Mouse (Mus musculus): ENCODE data around the gene Gm10577. TPM values are rescaled to one million over a fixed set of nuclear protein-coding genes. Genes with fewer than 3 reads are reported as not detected.

Gm10577 gene
- polyA plus RNA-seq, 1 experiment from 2014 or later = not detected

GRCm38 (mm10) chr4:101035131-101035530, 14.6 kb upstream of the Gm10577 start:
- Histone ChIP-seq H3K4me1 (ENCODE audit: control insufficient read depth, insufficient read depth, low read length) (no peaks in the 10 kb centered on the region), H3K27me3 (ENCODE audit: control insufficient read depth, insufficient read depth, low read length) (no peaks in the 10 kb centered on the region), H3K27ac (ENCODE audit: low read depth, low read length) (no peak overlapping the region), H3K9ac (replicated peaks; ENCODE audit: low read depth, low read length) (no peak overlapping the region), H3K4me2 (ENCODE audit: low read depth, low read length) (no peak overlapping the region), H3K9me3 (ENCODE audit: control insufficient read depth, low read length) (no peaks in the 10 kb centered on the region), H3K4me3 (ENCODE audit: low read depth, low read length) (no peak overlapping the region), H3K36me3 (ENCODE audit: control insufficient read depth, insufficient read depth, low read length) (no peaks in the 10 kb centered on the region)
- WGBS = 87% methylated on average over 5 of the region's 5 CpGs
- ATAC-seq (ENCODE audit: low read depth) = no peak

DNA sequence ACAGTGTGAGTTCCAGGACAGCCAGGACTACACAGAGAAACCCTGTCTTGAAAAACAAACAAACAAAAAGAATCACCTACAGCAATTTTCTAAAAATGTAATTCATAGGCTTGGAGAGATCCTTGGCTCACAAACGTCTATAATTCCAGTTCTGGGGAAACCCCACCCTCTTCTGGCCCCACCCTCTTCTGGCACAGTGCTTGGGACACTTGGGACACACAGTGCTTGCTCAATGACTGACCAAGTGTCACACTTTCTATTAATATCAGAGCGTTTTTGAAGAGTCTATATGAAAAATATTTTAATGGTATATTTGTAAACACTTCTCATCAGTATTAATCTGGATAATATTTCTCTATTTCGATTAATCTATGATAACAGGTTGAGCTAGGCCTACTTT, 12.6 kb upstream of the Gm10577 start:
- H3K36me3 ChIP-seq (ENCODE audit: control insufficient read depth, insufficient read depth, low read length) = no peaks in the 10 kb centered on the region
- H3K9me3 ChIP-seq (ENCODE audit: control insufficient read depth, low read length) = no peaks in the 10 kb centered on the region
- H3K4me2 ChIP-seq (ENCODE audit: low read depth, low read length) = no peak overlapping the region
- H3K27ac ChIP-seq (ENCODE audit: low read depth, low read length) = no peak overlapping the region
- no peaks in the 10 kb centered on the region for H3K4me1 ChIP-seq (ENCODE audit: control insufficient read depth, insufficient read depth, low read length)
- H3K9ac ChIP-seq (replicated peaks; ENCODE audit: low read depth, low read length) = no peak overlapping the region
- no peak overlapping the region for H3K4me3 ChIP-seq (ENCODE audit: low read depth, low read length)
- no peak for ATAC-seq (ENCODE audit: low read depth)
- WGBS = 77% methylated on average over 3 of the region's 3 CpGs
- H3K27me3 ChIP-seq (ENCODE audit: control insufficient read depth, insufficient read depth, low read length) = no peaks in the 10 kb centered on the region

DNA sequence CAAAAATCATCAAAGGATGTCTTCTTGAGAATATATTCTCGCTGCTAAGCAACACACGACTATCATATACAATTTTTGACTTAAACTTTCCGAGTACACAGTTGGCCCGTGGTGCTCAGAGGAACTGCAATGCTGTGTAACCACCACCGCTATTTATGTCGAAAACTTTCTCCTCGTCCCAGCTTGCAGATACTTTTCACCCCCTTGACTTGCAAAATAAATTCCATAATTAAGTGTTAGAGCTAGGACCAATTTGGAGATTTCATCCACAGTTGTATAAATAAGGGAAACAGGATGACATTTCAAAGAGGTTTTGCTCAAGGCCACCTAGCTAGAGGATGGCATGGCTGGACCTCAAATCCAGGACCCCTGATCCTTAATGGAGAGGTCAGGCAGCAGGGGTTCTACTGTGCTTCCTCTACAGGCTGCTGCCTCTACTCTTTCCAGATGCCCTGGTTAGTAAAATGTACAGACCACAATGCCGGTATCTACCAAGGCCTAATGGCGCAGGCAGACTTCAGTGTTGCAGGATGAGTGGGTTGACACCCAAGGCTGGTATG, 7.4 kb upstream of the Gm10577 start:
- 95% methylated on average over 9 of the region's 9 CpGs for WGBS
- no peaks in the 10 kb centered on the region for H3K9me3 ChIP-seq (ENCODE audit: control insufficient read depth, low read length)
- ATAC-seq (ENCODE audit: low read depth) = no peak
- H3K36me3 ChIP-seq (ENCODE audit: control insufficient read depth, insufficient read depth, low read length) = no peaks in the 10 kb centered on the region
- H3K4me2 ChIP-seq (ENCODE audit: low read depth, low read length) = no peak overlapping the region
- no peaks in the 10 kb centered on the region for H3K27me3 ChIP-seq (ENCODE audit: control insufficient read depth, insufficient read depth, low read length)
- no peak overlapping the region for H3K27ac ChIP-seq (ENCODE audit: low read depth, low read length)
- no peak overlapping the region for H3K4me3 ChIP-seq (ENCODE audit: low read depth, low read length)
- no peak overlapping the region for H3K9ac ChIP-seq (replicated peaks; ENCODE audit: low read depth, low read length)
- H3K4me1 ChIP-seq (ENCODE audit: control insufficient read depth, insufficient read depth, low read length) = no peaks in the 10 kb centered on the region

DNA sequence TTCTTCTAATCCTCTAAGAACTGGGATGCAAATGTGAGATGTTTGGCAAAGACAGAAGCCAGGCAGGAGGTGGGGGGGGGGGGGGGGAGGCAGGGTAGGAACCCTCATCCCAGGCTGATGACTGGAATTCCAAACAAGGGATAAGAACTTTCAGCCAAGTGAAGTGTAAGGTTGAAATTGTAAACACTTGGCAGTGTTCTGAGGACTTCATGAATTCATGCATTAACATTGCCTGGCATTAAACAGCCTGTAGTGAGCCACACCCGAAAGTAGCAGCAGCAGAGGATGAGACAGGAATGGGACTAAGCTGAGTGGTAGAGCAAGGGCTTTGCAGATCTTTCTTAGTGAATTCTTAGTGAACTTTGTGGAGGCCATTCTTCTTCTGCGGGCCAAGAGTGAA, 6.5 kb upstream of the Gm10577 start:
- Histone ChIP-seq H3K36me3 (ENCODE audit: control insufficient read depth, insufficient read depth, low read length) (no peaks in the 10 kb centered on the region), H3K9ac (replicated peaks; ENCODE audit: low read depth, low read length) (no peak overlapping the region), H3K27me3 (ENCODE audit: control insufficient read depth, insufficient read depth, low read length) (no peaks in the 10 kb centered on the region), H3K27ac (ENCODE audit: low read depth, low read length) (no peak overlapping the region), H3K4me3 (ENCODE audit: low read depth, low read length) (no peak overlapping the region), H3K4me1 (ENCODE audit: control insufficient read depth, insufficient read depth, low read length) (no peaks in the 10 kb centered on the region), H3K4me2 (ENCODE audit: low read depth, low read length) (no peak overlapping the region), H3K9me3 (ENCODE audit: control insufficient read depth, low read length) (no peaks in the 10 kb centered on the region)
- ATAC-seq (ENCODE audit: low read depth) = no peak
- 88% methylated on average over 2 of the region's 2 CpGs for WGBS

DNA sequence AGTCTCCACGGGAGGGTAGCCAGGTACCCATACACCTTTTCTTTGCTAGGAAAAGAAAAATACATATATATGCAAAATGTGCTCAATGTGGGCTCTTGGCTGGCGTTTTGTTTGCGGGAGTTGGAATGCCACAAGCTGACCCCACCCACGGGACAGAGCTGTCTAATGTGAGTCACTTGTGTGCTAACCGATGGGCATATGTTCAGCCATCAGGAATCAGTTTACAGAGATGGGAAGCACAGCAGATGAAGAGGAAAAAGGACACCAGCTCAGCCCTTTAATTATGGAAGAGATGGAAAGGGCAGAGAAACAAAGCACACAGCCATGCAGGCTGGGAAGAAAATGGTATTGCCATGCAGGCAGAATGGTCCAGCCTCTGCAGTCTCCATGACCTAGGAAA, 6.1 kb upstream of the Gm10577 start:
- Histone ChIP-seq H3K27me3 (ENCODE audit: control insufficient read depth, insufficient read depth, low read length) (no peaks in the 10 kb centered on the region), H3K4me2 (ENCODE audit: low read depth, low read length) (no peak overlapping the region), H3K4me1 (ENCODE audit: control insufficient read depth, insufficient read depth, low read length) (no peaks in the 10 kb centered on the region), H3K9ac (replicated peaks; ENCODE audit: low read depth, low read length) (no peak overlapping the region), H3K36me3 (ENCODE audit: control insufficient read depth, insufficient read depth, low read length) (no peaks in the 10 kb centered on the region), H3K4me3 (ENCODE audit: low read depth, low read length) (no peak overlapping the region), H3K27ac (ENCODE audit: low read depth, low read length) (no peak overlapping the region), H3K9me3 (ENCODE audit: control insufficient read depth, low read length) (no peaks in the 10 kb centered on the region)
- 90% methylated on average over 5 of the region's 5 CpGs for WGBS
- no peak for ATAC-seq (ENCODE audit: low read depth)

- H3K36me3 ChIP-seq (ENCODE audit: control insufficient read depth, insufficient read depth, low read length) = no peaks in the 10 kb centered on the region
- H3K9ac ChIP-seq (replicated peaks; ENCODE audit: low read depth, low read length) = no peak overlapping the region
- no peaks in the 10 kb centered on the region for H3K27me3 ChIP-seq (ENCODE audit: control insufficient read depth, insufficient read depth, low read length)
- H3K9me3 ChIP-seq (ENCODE audit: control insufficient read depth, low read length) = no peaks in the 10 kb centered on the region
- H3K4me2 ChIP-seq (ENCODE audit: low read depth, low read length) = no peak overlapping the region
- no peaks in the 10 kb centered on the region for H3K4me1 ChIP-seq (ENCODE audit: control insufficient read depth, insufficient read depth, low read length)
- WGBS = 89% methylated on average over 4 of the region's 4 CpGs
- no peak overlapping the region for H3K4me3 ChIP-seq (ENCODE audit: low read depth, low read length)
- no peak overlapping the region for H3K27ac ChIP-seq (ENCODE audit: low read depth, low read length)
- no peak for ATAC-seq (ENCODE audit: low read depth)
Measured at GRCm38 (mm10) chr4:101017806-101018205, 2.7 kb downstream of the Gm10577 start.

DNA sequence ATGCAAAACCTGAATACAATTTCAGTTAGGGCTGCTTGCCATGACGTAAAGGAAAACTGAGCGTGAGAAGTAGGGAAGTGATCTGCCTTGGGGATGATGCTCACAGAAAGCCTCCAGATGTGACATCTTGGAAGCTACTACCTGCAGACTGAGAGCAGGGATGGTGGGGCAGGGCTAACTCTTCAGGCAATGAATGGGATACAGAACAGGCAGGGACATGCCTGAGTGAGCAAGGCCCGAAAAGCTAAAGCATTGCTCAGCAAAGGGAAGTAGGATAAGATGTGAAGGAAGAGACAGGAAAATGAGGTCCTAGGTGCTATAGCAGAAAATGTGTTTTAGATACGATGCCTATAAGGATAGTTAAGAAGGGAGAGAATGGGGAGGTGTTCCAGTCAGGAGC, 11.4 kb downstream of the Gm10577 start:
- ATAC-seq (ENCODE audit: low read depth) = no peak
- WGBS = 95% methylated on average over 4 of the region's 4 CpGs
- Histone ChIP-seq H3K9me3 (ENCODE audit: control insufficient read depth, low read length) (no peaks in the 10 kb centered on the region), H3K36me3 (ENCODE audit: control insufficient read depth, insufficient read depth, low read length) (no peaks in the 10 kb centered on the region), H3K27ac (ENCODE audit: low read depth, low read length) (no peak overlapping the region), H3K4me3 (ENCODE audit: low read depth, low read length) (no peak overlapping the region), H3K4me1 (ENCODE audit: control insufficient read depth, insufficient read depth, low read length) (no peaks in the 10 kb centered on the region), H3K4me2 (ENCODE audit: low read depth, low read length) (no peak overlapping the region), H3K9ac (replicated peaks; ENCODE audit: low read depth, low read length) (no peak overlapping the region), H3K27me3 (ENCODE audit: control insufficient read depth, insufficient read depth, low read length) (no peaks in the 10 kb centered on the region)

DNA sequence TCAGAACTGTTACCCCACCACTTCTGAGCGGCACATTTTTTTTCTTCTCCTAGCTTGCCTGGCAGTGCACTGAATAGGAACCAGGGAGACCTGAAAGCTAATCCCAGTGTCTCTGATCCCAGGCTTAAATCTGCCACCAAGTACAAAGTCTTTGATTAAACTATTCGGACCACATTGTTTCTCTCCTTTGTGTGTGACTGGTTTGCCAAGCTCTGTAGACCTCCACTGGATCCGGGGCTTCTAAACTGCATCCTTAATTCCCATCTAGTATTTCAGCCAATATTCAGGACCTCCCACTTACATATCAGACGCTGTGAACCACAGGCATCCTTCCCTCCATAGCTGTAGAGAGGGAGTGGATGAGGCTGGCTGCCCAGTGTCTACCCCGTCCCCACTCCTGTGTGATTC, 12.1 kb downstream of the Gm10577 start:
- ATAC-seq (ENCODE audit: low read depth) = no peak
- WGBS = 51% methylated on average over 5 of the region's 5 CpGs
- H3K4me3 ChIP-seq (ENCODE audit: low read depth, low read length) = no peak overlapping the region
- 0 out of 2 replicates have a peak, but pooled peaks cover under 1% of the 10 kb centered on the region for H3K36me3 ChIP-seq (ENCODE audit: control insufficient read depth, insufficient read depth, low read length)
- no peak overlapping the region for H3K27ac ChIP-seq (ENCODE audit: low read depth, low read length)
- no peak overlapping the region for H3K9ac ChIP-seq (replicated peaks; ENCODE audit: low read depth, low read length)
- H3K9me3 ChIP-seq (ENCODE audit: control insufficient read depth, low read length) = no peaks in the 10 kb centered on the region
- no peak overlapping the region for H3K4me2 ChIP-seq (ENCODE audit: low read depth, low read length)
- H3K4me1 ChIP-seq (ENCODE audit: control insufficient read depth, insufficient read depth, low read length) = no peaks in the 10 kb centered on the region
- no peaks in the 10 kb centered on the region for H3K27me3 ChIP-seq (ENCODE audit: control insufficient read depth, insufficient read depth, low read length)

DNA sequence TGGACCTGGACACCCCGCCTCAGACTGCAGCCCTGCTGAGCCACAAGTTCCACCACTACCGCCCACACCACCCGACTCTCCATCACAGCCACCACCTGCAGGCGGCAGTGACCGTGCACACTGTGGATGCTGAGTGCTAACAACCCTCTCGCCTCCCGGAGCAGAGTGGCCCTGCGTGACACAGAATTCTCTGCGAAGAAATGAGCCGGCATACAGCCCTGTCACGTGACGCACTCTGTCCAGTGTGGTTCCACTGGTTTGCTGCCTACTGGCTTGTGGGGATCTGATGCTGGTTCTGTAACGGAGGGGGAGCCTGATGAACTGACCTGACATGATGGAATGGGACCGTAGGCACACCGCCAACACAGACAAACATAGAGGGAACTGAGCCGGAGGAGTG, 17.5 kb downstream of the Gm10577 start:
- Histone ChIP-seq H3K9ac (replicated peaks; ENCODE audit: low read depth, low read length) (no peak overlapping the region), H3K36me3 (ENCODE audit: control insufficient read depth, insufficient read depth, low read length) (0 out of 2 replicates have a peak, but pooled peaks cover 5% of the 10 kb centered on the region), H3K4me1 (ENCODE audit: control insufficient read depth, insufficient read depth, low read length) (no peaks in the 10 kb centered on the region), H3K27me3 (ENCODE audit: control insufficient read depth, insufficient read depth, low read length) (no peaks in the 10 kb centered on the region), H3K4me3 (ENCODE audit: low read depth, low read length) (no peak overlapping the region), H3K4me2 (ENCODE audit: low read depth, low read length) (no peak overlapping the region), H3K9me3 (ENCODE audit: control insufficient read depth, low read length) (no peaks in the 10 kb centered on the region), H3K27ac (ENCODE audit: low read depth, low read length) (no peak overlapping the region)
- 92% methylated on average over 16 of the region's 16 CpGs for WGBS
- no peak for ATAC-seq (ENCODE audit: low read depth)

All from neural tube, embryonic 14.5 days (tissue).